Mouse (Mus musculus): ENCODE data around the gene Rsg1. TPM values are rescaled to one million over a fixed set of nuclear protein-coding genes. Genes with fewer than 3 reads are reported as not detected.

Gene Rsg1
- polyA plus RNA-seq, 1 experiment from 2014 or later: 6.0 TPM

GRCm38 (mm10) chr4:141241861-141242260 is 28.1 kb downstream of the Rsg1 start:
- H3K36me3 ChIP-seq: no peaks in the 10 kb centered on the region
- peak overlapping the region; percentile 80 for H3K4me2 ChIP-seq
- peaks cover 65% of the 10 kb centered on the region for H3K27me3 ChIP-seq
- H3K9ac ChIP-seq: no peak overlapping the region
- H3K4me1 ChIP-seq: peaks cover 81% of the 10 kb centered on the region
- H3K4me3 ChIP-seq: 0 out of 2 replicates have a peak overlapping the region, but pooled peaks have one; percentile 31
- H3K9me3 ChIP-seq: no peaks in the 10 kb centered on the region
- H3K27ac ChIP-seq: peak overlapping the region; percentile 47; the same call in 1 of the 2 replicates
- no peak for ATAC-seq (ENCODE audit: insufficient number of reproducible peaks, low FRiP score, low TSS enrichment, low read depth)
- 34% methylated on average over 15 of the region's 15 CpGs for WGBS

DNA sequence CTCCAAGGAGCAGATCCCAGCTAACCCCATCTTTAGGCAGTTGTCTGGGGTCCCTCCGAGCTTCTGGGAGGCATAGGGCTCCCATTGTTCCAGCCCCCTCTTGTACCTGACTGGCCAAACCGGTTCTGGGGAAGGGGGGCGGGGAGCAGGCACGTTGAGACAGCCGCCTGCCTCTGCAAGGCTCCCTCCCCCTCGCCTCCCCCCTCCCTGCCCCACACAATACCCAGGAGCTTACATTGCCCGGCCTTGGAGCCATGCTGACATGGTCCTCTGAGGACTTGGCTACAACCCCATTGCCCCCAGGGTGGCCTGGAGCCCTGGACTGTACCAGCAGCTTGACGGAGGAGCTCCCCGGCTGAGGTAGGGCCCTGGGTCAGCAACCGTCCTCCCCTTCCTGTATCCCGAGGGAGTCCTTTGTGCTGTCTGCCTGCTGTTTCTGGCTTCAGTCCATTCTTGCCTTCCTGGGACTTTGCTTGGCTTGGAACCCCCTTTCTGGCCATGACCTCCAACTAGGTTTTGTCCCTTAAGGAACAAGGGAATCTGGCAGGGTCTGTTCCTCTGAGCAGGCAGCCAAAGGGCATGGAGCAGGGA is 29.0 kb downstream of the Rsg1 start:
- Histone ChIP-seq H3K9ac (no peak overlapping the region), H3K4me3 (peak overlapping the region; percentile 31), H3K4me2 (peak overlapping the region; percentile 80), H3K9me3 (no peaks in the 10 kb centered on the region), H3K27me3 (peaks cover 68% of the 10 kb centered on the region), H3K27ac (peak overlapping the region; percentile 43; the same call in 1 of the 2 replicates), H3K4me1 (peaks cover 90% of the 10 kb centered on the region), H3K36me3 (no peaks in the 10 kb centered on the region)
- WGBS: 13% methylated on average over 11 of the region's 11 CpGs
- ATAC-seq (ENCODE audit: insufficient number of reproducible peaks, low FRiP score, low TSS enrichment, low read depth): no peak

DNA sequence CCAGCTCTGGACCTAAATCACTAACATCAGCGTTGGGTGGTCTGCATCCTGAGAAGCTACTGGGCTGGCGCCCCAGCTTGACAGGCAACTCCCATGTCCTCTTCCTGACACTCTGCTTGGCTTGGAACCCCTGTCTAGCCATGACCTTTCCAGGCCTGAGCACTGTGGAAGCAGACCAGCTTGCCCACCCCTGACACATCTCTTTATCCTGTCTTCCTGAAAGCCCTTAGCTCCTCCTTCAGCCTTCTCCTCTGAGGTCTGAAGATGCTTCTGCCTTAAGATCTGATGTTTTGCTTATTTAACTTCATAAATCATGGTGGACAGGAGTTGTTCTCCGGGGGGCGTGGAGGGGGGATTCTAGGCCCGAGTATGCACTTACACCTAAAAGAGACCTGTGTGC is 29.9 kb downstream of the Rsg1 start:
- Histone ChIP-seq H3K27ac (peak overlapping the region; percentile 43; the same call in 1 of the 2 replicates), H3K9me3 (no peaks in the 10 kb centered on the region), H3K9ac (no peak overlapping the region), H3K27me3 (peaks cover 71% of the 10 kb centered on the region), H3K4me2 (peak overlapping the region; percentile 80), H3K4me1 (peaks cover 96% of the 10 kb centered on the region), H3K4me3 (peak overlapping the region; percentile 31), H3K36me3 (no peaks in the 10 kb centered on the region)
- WGBS: 52% methylated on average over 5 of the region's 5 CpGs
- no peak for ATAC-seq (ENCODE audit: insufficient number of reproducible peaks, low FRiP score, low TSS enrichment, low read depth)

DNA sequence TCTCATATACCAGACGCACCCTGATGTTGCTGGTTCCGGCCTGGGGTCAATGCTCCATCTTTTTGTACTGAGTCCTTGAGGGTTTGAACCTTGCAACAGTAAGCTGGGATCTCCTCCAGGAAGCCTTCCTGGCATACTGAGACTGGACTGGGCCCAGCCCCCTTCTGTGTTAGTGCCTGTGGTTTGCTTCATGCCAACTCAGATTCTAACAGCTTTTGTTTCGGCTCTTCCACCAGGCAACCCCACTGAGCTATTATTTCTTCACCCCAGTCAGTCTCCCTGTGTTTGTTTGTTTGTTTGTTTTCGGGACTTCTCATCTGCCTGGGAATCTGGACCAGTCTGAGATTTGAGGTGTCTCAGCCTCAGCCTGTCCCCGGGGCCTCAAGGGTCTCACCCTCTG is 30.6 kb downstream of the Rsg1 start:
- ATAC-seq (ENCODE audit: insufficient number of reproducible peaks, low FRiP score, low TSS enrichment, low read depth): no peak
- no peaks in the 10 kb centered on the region for H3K36me3 ChIP-seq
- peaks cover 71% of the 10 kb centered on the region for H3K27me3 ChIP-seq
- H3K9me3 ChIP-seq: no peaks in the 10 kb centered on the region
- H3K4me2 ChIP-seq: peak overlapping the region; percentile 80
- peak overlapping the region; percentile 93 for H3K27ac ChIP-seq
- peak overlapping the region; percentile 23; the same call in 1 of the 2 replicates for H3K9ac ChIP-seq
- 57% methylated on average over 5 of the region's 5 CpGs for WGBS
- H3K4me3 ChIP-seq: peak overlapping the region; percentile 31
- H3K4me1 ChIP-seq: peaks cover 90% of the 10 kb centered on the region

- peaks cover 71% of the 10 kb centered on the region for H3K27me3 ChIP-seq
- ATAC-seq (ENCODE audit: insufficient number of reproducible peaks, low FRiP score, low TSS enrichment, low read depth): 0 out of 2 replicates have a peak, but pooled peaks have one; percentile 26
- H3K27ac ChIP-seq: peak overlapping the region; percentile 93
- peaks cover 85% of the 10 kb centered on the region for H3K4me1 ChIP-seq
- H3K9me3 ChIP-seq: no peaks in the 10 kb centered on the region
- no peaks in the 10 kb centered on the region for H3K36me3 ChIP-seq
- peak overlapping the region; percentile 27 for H3K4me3 ChIP-seq
- H3K9ac ChIP-seq: peak overlapping the region; percentile 23; the same call in 1 of the 2 replicates
- 14% methylated on average over 9 of the region's 9 CpGs for WGBS
- peak overlapping the region; percentile 80 for H3K4me2 ChIP-seq
Measured at GRCm38 (mm10) chr4:141244931-141245425, 31.2 kb downstream of the Rsg1 start.

- H3K4me3 ChIP-seq: peak overlapping the region; percentile 49
- WGBS: 23% methylated on average over 24 of the region's 24 CpGs
- no peak overlapping the region for H3K9ac ChIP-seq
- peaks cover 71% of the 10 kb centered on the region for H3K4me1 ChIP-seq
- 0 out of 2 replicates have a peak, but pooled peaks cover 4% of the 10 kb centered on the region for H3K36me3 ChIP-seq
- ATAC-seq (ENCODE audit: insufficient number of reproducible peaks, low FRiP score, low TSS enrichment, low read depth): no peak
- H3K4me2 ChIP-seq: peak overlapping the region; percentile 80
- no peaks in the 10 kb centered on the region for H3K9me3 ChIP-seq
- H3K27ac ChIP-seq: peak overlapping the region; percentile 93
- peaks cover 58% of the 10 kb centered on the region for H3K27me3 ChIP-seq
Measured at GRCm38 (mm10) chr4:141246089-141246997, 32.6 kb downstream of the Rsg1 start.

GRCm38 (mm10) chr4:141246998-141247350 is 33.2 kb downstream of the Rsg1 start:
- Histone ChIP-seq H3K4me1 (peaks cover 65% of the 10 kb centered on the region), H3K4me3 (peak overlapping the region; percentile 49), H3K9me3 (no peaks in the 10 kb centered on the region), H3K36me3 (peaks cover 8% of the 10 kb centered on the region; the same call in 1 of the 2 replicates), H3K4me2 (peak overlapping the region; percentile 80), H3K9ac (no peak overlapping the region), H3K27ac (peak overlapping the region; percentile 93; the same call in 1 of the 2 replicates), H3K27me3 (peaks cover 53% of the 10 kb centered on the region)
- ATAC-seq (ENCODE audit: insufficient number of reproducible peaks, low FRiP score, low TSS enrichment, low read depth): no peak
- 3% methylated on average over 17 of the region's 17 CpGs for WGBS

DNA sequence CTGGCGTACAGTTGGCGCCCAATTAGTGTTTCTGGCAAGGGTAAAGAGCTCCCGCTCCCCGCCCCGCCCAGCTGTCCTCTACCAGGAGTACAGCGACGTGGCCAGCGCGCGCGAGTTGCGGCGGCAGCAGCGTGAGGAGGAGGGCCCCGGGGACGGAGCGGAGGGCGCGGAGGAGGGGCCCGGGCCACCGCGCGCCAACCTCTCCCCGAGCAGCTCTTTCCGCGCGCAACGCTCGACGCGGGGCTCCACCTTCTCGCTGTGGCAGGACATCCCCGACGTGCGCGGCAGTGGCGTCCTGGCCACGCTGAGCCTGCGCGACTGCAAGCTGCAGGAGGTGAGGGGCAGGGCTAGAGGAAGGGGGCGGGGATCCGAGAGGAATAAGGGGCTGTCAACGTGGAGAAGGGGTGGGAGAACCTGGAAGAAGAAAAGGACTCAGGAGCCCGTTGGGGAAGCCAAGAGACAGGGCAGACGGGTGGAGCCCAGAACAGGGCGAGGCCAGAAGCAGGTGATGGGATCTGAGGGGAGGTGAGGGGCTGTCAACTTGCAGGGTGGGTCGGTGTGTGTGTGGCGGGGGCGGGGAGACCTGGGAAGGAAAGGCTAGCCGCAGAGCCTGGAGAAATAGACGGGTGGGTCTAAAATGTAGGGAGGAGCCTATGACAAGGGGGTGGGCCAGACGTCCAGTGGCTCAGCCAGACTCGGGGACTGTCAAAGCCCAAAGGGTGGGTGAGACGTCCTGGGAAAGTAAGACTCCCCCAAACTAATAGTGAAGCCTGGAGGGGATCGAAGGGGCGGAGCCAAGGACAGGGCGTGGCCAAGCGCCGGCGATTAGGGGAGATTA is 34.2 kb downstream of the Rsg1 start:
- Histone ChIP-seq H3K27me3 (peaks cover 42% of the 10 kb centered on the region), H3K4me3 (peak overlapping the region; percentile 49), H3K4me1 (peaks cover 55% of the 10 kb centered on the region), H3K9ac (peak overlapping the region; percentile 31), H3K27ac (peak overlapping the region; percentile 93), H3K4me2 (peak overlapping the region; percentile 80), H3K36me3 (peaks cover 8% of the 10 kb centered on the region; the same call in 1 of the 2 replicates), H3K9me3 (no peaks in the 10 kb centered on the region)
- peak; percentile 72 for ATAC-seq (ENCODE audit: insufficient number of reproducible peaks, low FRiP score, low TSS enrichment, low read depth)
- WGBS: 2% methylated on average over 60 of the region's 60 CpGs

GRCm38 (mm10) chr4:141248614-141248978 is 34.8 kb downstream of the Rsg1 start:
- no peaks in the 10 kb centered on the region for H3K9me3 ChIP-seq
- WGBS: 10% methylated on average over 11 of the region's 11 CpGs
- peaks cover 50% of the 10 kb centered on the region for H3K4me1 ChIP-seq
- H3K9ac ChIP-seq: no peak overlapping the region
- peaks cover 8% of the 10 kb centered on the region; the same call in 1 of the 2 replicates for H3K36me3 ChIP-seq
- peaks cover 40% of the 10 kb centered on the region for H3K27me3 ChIP-seq
- ATAC-seq (ENCODE audit: insufficient number of reproducible peaks, low FRiP score, low TSS enrichment, low read depth): peak; percentile 20; the same call in 1 of the 2 replicates
- H3K4me2 ChIP-seq: peak overlapping the region; percentile 80
- peak overlapping the region; percentile 49 for H3K4me3 ChIP-seq
- no peak overlapping the region for H3K27ac ChIP-seq

- no peak overlapping the region for H3K9ac ChIP-seq
- ATAC-seq (ENCODE audit: insufficient number of reproducible peaks, low FRiP score, low TSS enrichment, low read depth): no peak
- 78% methylated on average over 11 of the region's 11 CpGs for WGBS
- no peak overlapping the region for H3K4me2 ChIP-seq
- H3K4me1 ChIP-seq: peaks cover 49% of the 10 kb centered on the region
- peaks cover 40% of the 10 kb centered on the region for H3K27me3 ChIP-seq
- H3K4me3 ChIP-seq: peak overlapping the region; percentile 49
- peaks cover 10% of the 10 kb centered on the region for H3K36me3 ChIP-seq
- H3K9me3 ChIP-seq: no peaks in the 10 kb centered on the region
- no peak overlapping the region for H3K27ac ChIP-seq
Measured at GRCm38 (mm10) chr4:141249383-141249782, 35.6 kb downstream of the Rsg1 start.

DNA sequence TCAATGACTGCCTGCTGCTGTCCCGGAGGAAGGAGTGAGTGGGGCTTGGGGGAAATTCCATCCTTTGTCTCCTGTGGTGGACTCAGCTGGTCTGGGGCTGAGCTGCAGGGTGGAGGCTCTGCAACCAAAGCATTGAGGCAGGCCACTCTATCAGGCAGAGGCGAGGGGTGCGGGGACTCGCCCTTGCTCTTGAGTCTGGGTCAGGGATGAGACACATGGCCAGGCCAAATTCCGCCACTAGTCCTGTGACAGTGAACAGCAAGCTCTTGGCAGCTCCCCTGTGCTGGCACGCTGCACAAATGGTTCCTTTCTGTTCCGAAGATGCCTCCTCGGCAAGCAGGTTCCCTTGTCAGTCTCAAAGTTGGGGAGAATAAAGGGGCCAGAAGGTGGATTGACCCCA is 37.3 kb downstream of the Rsg1 start:
- 80% methylated on average over 8 of the region's 8 CpGs for WGBS
- Histone ChIP-seq H3K27ac (no peak overlapping the region), H3K36me3 (peaks cover 17% of the 10 kb centered on the region), H3K4me3 (no peak overlapping the region), H3K4me2 (no peak overlapping the region), H3K9me3 (no peaks in the 10 kb centered on the region), H3K4me1 (peaks cover 36% of the 10 kb centered on the region), H3K9ac (no peak overlapping the region), H3K27me3 (peaks cover 35% of the 10 kb centered on the region)
- ATAC-seq (ENCODE audit: insufficient number of reproducible peaks, low FRiP score, low TSS enrichment, low read depth): no peak

All from limb, embryonic 15.5 days (tissue).